Mouse (Mus musculus) C2C12 (cell line): ENCODE measurements around the gene Pdcd6ip. TPM values are rescaled to one million over a fixed set of nuclear protein-coding genes. Genes with fewer than 3 reads are reported as not detected.
A peak's percentile ranks its signal among the peaks of the same experiment; 100 is the strongest.

Source experiments
- H3K27me3 ChIP-seq: one replicate; pipeline ENCODE4 v1.6.1; 2011; ENCODE audit not compliant: control insufficient read depth, insufficient read depth, insufficient read length
- H3K36me3 ChIP-seq: one replicate; pipeline ENCODE4 v1.6.1; 2011; ENCODE audit not compliant: control insufficient read depth, insufficient read depth
- H3K4me3 ChIP-seq: one replicate; pipeline ENCODE4 v1.5.1; 2011; ENCODE audit warnings: mild to moderate bottlenecking, control low read depth; ENCODE audit not compliant: poor library complexity, insufficient read depth, severe bottlenecking
- H3K79me2 ChIP-seq: one replicate; pipeline ENCODE4 v1.6.1; 2011; ENCODE audit not compliant: control insufficient read depth, insufficient read depth
- H3K79me3 ChIP-seq: one replicate; pipeline ENCODE4 v1.6.1; 2011; ENCODE audit warnings: low read depth, control low read depth
- H3ac ChIP-seq: one replicate; pipeline ENCODE3; 2011; ENCODE audit warnings: low read depth; ENCODE audit not compliant: control insufficient read depth, insufficient read length
- CEBPB ChIP-seq: IDR thresholded peaks from one replicate; pipeline ENCODE4 v1.6.1; 2011; ENCODE audit warnings: low read depth, mild to moderate bottlenecking, control low read depth, moderate library complexity
- CTCF ChIP-seq: IDR thresholded peaks from one replicate; pipeline ENCODE4 v1.5.1; 2011; ENCODE audit not compliant: control insufficient read depth, insufficient read depth, insufficient read length
- FOSL1 ChIP-seq: IDR thresholded peaks from one replicate; pipeline ENCODE4 v1.8.0; 2011; ENCODE audit warnings: mild to moderate bottlenecking, low read length; ENCODE audit not compliant: poor library complexity, insufficient read depth, severe bottlenecking
- MAX ChIP-seq: IDR thresholded peaks from one replicate; pipeline ENCODE4 v1.6.1; 2011; ENCODE audit warnings: mild to moderate bottlenecking, control low read depth
- MYOD1 ChIP-seq: IDR thresholded peaks from one replicate; pipeline ENCODE4 v1.6.1; 2011; ENCODE audit warnings: low read depth; ENCODE audit not compliant: control insufficient read depth, insufficient read length
- MYOG ChIP-seq: IDR thresholded peaks from one replicate; pipeline ENCODE4 v1.6.1; 2011; ENCODE audit not compliant: control insufficient read depth, insufficient read length; ENCODE audit errors: extremely low read depth
- USF1 ChIP-seq: IDR thresholded peaks from one replicate; pipeline ENCODE4 v1.6.1; 2011; ENCODE audit warnings: low read depth, mild to moderate bottlenecking, control low read depth, moderate library complexity
- polyA plus RNA-seq: library from polyadenylated mRNA; unstranded; fragments of >200 nt; fragmentation: generic; extraction: Trizol; gene quantifications from one replicate; pipeline ENCODE4 v1.2.1, GENCODE M21; 2012; ENCODE audit warnings: missing spikeins

Pdcd6ip gene
- polyA plus RNA-seq, 1 experiment = 62.5 TPM

- Histone ChIP-seq H3K27me3 (no peaks in the 10 kb centered on the region), H3K79me2 (peaks cover 58% of the 10 kb centered on the region), H3ac (peak overlapping the region; percentile 71), H3K4me3 (peak overlapping the region; percentile 63), H3K36me3 (no peaks in the 10 kb centered on the region), H3K79me3 (peaks cover 38% of the 10 kb centered on the region)
- TF ChIP-seq USF1 (no peak), MYOD1 (no peak), MAX (no peak), CEBPB (no peak), MYOG (no peak), CTCF (no peak), FOSL1 (no peak)
Measured at GRCm38 (mm10) chr9:113741637-113742137, 33.6 kb upstream of the Pdcd6ip start.

- Histone ChIP-seq H3K27me3 (no peaks in the 10 kb centered on the region), H3K79me2 (peaks cover 53% of the 10 kb centered on the region), H3K4me3 (peak within 1 kb of the TSS; percentile 63), H3K79me3 (peaks cover 35% of the 10 kb centered on the region), H3ac (peak within 1 kb of the TSS; percentile 71), H3K36me3 (no peaks in the 10 kb centered on the region)
- TF ChIP-seq FOSL1 (no peak), CEBPB (no peak), MYOD1 (no peak), MAX (no peak), CTCF (no peak), MYOG (no peak), USF1 (no peak)
Measured at GRCm38 (mm10) chr9:113741108-113741636, 33.1 kb upstream of the Pdcd6ip start, which contains the start of gene Clasp2. TSS of gene Clasp2 (plus strand) at chr9:113741473.

- Histone ChIP-seq H3K36me3 (no peaks in the 10 kb centered on the region), H3K27me3 (no peaks in the 10 kb centered on the region), H3ac (no peak overlapping the region), H3K79me2 (peaks cover 31% of the 10 kb centered on the region), H3K79me3 (peaks cover 21% of the 10 kb centered on the region), H3K4me3 (no peak overlapping the region)
- TF ChIP-seq FOSL1 (no peak), MAX (no peak), CEBPB (no peak), MYOD1 (no peak), CTCF (no peak), USF1 (no peak), MYOG (no peak)
Measured at GRCm38 (mm10) chr9:113738941-113739340, 30.9 kb upstream of the Pdcd6ip start.

GRCm38 (mm10) chr9:113738021-113738420 is 30.0 kb upstream of the Pdcd6ip start:
- TF ChIP-seq CTCF = no peak
- no peak for TF ChIP-seq MYOG
- no peak for TF ChIP-seq USF1
- TF ChIP-seq FOSL1 = no peak
- no peak for TF ChIP-seq MAX
- TF ChIP-seq MYOD1 = no peak
- no peak for TF ChIP-seq CEBPB
- no peaks in the 10 kb centered on the region for H3K27me3 ChIP-seq
- peaks cover 12% of the 10 kb centered on the region for H3K79me3 ChIP-seq

GRCm38 (mm10) chr9:113735920-113736319 is 27.9 kb upstream of the Pdcd6ip start:
- no peak overlapping the region for H3ac ChIP-seq
- peaks cover 6% of the 10 kb centered on the region for H3K79me2 ChIP-seq
- no peaks in the 10 kb centered on the region for H3K79me3 ChIP-seq
- H3K36me3 ChIP-seq = no peaks in the 10 kb centered on the region
- TF ChIP-seq MYOD1 (no peak), CTCF (no peak), MAX (no peak), USF1 (no peak), FOSL1 (no peak), MYOG (no peak), CEBPB (no peak)
- no peak overlapping the region for H3K4me3 ChIP-seq
- no peaks in the 10 kb centered on the region for H3K27me3 ChIP-seq

More at GRCm38 (mm10) chr9:113738021-113738420, 30.0 kb upstream of the Pdcd6ip start:
- H3K36me3 ChIP-seq = no peaks in the 10 kb centered on the region
- no peak overlapping the region for H3ac ChIP-seq
- no peak overlapping the region for H3K4me3 ChIP-seq
- H3K79me2 ChIP-seq = peaks cover 22% of the 10 kb centered on the region

- no peak for TF ChIP-seq CEBPB
- no peak for TF ChIP-seq CTCF
- TF ChIP-seq MYOD1 = no peak
- no peak for TF ChIP-seq FOSL1
- no peak for TF ChIP-seq MYOG
- no peak for TF ChIP-seq MAX
- no peak for TF ChIP-seq USF1
- Histone ChIP-seq H3K4me3 (no peak overlapping the region), H3K36me3 (no peaks in the 10 kb centered on the region), H3K79me3 (no peaks in the 10 kb centered on the region), H3ac (no peak overlapping the region), H3K27me3 (no peaks in the 10 kb centered on the region), H3K79me2 (no peaks in the 10 kb centered on the region)
Measured at GRCm38 (mm10) chr9:113731540-113731939, 23.5 kb upstream of the Pdcd6ip start.
